Mouse (Mus musculus) megakaryocyte, adult 5-6 weeks (primary cell): ENCODE data around the gene Sytl2. TPM values are rescaled to one million over a fixed set of nuclear protein-coding genes. Genes with fewer than 3 reads are reported as not detected.

ENCODE experiments used
- ATAC-seq: 2 replicates; pipeline ENCODE4 v1.8.0; 2016; ENCODE audit warnings: mild to moderate bottlenecking, inconsistent platforms; ENCODE audit not compliant: poor library complexity, severe bottlenecking
- total RNA-seq, 2 experiments: library from RNA; stranded (forward) in 1 of 2; stranded (reverse) in 1 of 2; fragments of 153-499, 151-499 nt in 1 of 2; fragments of 221-1000, 200-1000 nt in 1 of 2; gene quantifications; 2 replicates each; pipeline versions ENCODE4 v1.2.3 to v1.2.4; 2015 to 2017

Gene Sytl2
- 1.4 and 1.9 TPM in 2 replicates for total RNA-seq (2015)
- total RNA-seq (2017): 1.7 and 2.3 TPM in 2 replicates

DNA sequence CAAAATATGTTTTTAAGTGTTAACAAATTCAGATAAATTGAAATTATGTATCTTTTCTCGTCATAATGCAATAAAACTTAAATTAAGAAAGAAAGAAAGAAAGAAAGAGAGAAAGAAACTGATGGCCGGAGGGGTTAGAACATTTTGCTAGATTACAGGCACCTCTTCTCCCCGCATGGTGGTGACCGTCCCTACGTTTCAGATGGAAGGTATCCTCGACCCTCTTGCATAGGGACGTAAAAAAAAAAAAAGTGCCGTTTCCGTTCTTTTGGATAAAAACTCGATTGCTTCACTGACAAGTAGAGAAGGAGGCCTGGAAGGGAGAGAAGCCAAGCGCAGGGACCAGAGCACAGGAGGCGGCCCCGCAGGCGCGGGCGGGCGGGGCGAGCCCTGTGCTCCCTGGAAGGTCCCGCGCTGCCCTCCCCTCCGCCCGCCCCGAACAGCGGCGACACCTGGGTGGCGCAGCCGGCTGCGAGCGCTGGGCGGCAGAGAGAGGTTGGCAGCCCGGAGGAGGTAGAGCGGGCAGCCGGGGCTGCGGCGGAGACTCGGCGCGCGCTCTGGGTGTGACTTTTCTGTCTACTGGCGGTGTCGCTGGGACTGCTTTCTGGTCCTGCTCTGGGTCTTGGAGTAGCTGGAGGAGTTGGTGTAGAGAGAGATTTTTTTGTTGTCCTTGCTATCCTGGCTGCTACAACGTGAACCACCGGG, at the start of gene Sytl2:
Gene Sytl2 (plus strand): TSS at position 311 of the 705 bp plus-strand sequence.
- ATAC-seq: peak; percentile 76

DNA sequence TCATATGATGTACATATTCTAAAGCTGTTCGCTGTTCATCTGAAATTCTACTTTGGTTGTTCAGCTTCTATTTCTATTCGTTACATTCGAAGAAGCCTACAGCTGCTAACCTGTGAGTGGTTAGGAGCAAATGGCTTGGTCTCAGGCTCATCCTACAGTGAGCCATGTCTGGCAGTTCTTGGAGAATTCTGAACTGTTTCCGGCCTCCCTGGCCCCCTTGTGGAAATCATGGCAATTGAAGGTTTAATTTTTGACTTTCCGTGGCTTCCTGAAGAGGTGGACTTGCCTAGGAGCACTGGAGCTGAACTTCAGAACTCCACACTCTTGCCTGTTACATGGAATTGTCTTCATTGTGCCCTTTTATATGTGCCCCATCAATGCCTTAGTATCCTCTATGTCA, 49.1 kb upstream of the Sytl2 start:
- no peak for ATAC-seq

DNA sequence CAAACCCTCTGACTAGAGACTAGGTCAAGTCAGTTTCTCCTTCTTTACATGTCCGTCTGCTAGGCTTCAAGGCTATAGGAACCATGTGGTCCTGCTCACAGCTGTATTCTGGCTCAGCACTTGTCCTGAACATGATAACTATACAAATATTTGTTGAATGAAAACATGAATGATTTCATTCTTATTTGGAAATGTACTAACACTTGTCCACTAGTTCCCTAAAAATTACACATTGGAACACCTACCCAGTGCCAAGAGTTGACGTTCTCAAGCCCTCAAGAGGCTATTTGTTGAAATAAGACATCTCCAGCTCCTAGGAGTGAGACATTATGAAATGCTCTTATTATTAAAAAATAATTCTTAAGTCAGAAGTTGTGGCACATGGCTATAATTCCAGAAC, 43.4 kb upstream of the Sytl2 start:
- no peak for ATAC-seq

DNA sequence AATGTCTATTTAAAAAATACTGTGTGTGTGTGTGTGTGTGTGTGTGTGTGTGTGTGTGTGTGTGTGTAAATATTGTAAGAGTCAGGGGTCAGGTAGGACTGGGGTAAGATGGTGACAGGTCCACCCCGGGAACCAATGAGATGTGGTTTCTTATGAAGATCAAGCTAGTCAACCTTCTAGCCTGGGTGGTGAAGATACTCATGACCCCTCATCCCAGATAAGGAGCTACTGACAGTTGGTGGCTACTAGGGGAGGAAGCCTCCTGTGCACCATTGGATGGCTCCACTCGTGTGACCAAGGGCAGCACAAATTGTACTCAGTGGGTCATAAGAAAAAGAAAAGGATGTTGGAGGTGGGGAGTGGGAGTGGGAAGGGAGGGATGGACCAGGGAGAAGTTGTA, 42.2 kb upstream of the Sytl2 start:
- no peak for ATAC-seq

DNA sequence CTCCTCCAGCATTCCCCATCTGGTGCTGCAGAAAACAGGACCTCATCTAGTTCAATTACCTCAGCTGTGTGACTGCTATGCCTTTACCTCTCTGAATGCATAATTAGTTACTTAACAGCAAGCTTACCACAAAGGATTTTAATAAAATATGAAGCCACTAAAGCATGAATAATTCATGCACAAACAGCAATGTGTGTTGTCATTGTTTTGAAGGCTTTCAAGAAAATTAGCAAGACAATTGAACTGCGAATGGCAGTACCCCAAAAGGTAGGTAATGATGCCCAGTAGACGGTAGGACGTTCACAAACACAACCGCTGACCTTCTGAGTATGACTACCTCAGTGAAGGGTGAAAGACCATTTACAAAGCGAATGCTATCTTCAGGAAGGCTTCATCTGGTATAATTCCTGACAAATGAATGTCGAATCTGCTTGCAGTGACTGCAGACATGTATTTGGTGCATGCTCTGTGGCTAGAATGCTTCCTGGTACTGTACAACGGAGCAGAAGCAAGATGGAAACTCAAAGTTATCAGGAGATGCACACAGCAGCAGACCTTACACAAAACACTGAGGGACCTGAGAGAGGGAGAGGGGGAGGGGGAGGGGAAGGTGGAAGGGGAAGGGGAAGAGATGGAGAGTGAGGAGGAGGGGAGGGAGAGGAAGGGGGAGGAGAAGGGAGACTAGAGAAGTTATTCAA, 40.0 kb upstream of the Sytl2 start:
- ATAC-seq: no peak

DNA sequence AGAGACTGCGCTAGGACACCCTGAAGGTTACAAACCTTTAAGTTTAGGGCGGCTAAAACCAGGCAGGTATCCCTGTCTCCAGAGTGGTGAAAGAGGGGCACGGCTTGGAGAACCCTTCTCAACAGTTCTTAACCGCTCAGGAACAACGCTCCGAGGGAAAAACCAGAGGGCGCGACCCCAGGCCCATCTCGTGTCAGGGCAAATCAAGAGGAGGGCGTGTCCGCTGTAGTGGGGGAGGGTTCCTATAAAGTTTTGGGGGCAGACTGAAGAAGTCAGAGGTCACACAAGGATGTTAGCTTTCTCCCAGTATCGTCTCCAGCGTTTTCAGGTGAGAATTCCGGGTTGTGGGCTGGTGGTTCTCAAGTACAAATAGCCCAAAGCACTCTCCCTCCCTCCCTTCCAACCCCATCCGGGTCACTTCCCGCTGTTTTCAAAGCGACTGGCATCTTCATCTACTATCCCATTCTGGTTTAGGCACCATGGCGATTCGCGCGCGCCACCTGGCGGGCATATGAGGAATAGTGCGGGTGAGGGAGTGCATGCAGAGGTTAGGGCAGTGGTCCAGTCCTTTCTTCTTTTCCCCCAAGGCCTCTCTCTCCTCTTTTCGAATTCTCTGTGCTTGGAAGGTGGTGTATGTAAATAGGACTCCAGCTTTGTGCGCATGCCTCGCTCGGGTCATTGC, 36.6 kb upstream of the Sytl2 start, which contains the start of gene Ccdc83:
Gene Ccdc83 (minus strand): TSS at position 489 of the 682 bp plus-strand sequence.
- peak; percentile 97 for ATAC-seq

- ATAC-seq: peak; percentile 30; the same call in 1 of the 2 replicates
Observed at GRCm38 (mm10) chr7:90270141-90270540, 31.9 kb upstream of the Sytl2 start.

DNA sequence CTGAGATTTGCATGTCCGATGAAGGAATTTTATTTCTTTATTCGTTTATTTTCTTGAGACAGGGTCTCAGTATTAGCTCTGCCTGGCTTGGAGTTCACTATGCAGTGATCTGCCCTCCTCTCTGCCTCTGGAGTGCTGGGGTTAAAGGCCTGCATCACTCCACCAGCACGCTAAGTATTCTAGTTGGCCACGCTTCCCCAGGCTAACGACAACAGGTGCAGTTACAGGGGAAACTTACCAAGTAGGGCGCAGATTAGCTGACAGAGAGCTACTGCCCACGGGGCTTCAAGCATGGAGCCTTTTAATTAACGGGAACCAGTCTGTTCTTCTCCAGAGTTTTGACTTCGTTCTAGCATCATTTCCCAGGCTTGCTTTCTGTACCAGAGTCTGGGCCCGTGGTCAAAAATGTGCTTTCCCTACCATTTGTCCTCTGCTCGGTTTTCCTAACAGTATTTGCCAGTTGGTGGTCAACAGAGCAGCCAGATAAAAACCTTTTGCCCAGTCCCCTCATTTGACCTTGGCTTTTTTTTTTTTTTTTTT, 27.4 kb upstream of the Sytl2 start:
- no peak for ATAC-seq

- no peak for ATAC-seq
Observed at GRCm38 (mm10) chr7:90277246-90277645, 24.8 kb upstream of the Sytl2 start.

DNA sequence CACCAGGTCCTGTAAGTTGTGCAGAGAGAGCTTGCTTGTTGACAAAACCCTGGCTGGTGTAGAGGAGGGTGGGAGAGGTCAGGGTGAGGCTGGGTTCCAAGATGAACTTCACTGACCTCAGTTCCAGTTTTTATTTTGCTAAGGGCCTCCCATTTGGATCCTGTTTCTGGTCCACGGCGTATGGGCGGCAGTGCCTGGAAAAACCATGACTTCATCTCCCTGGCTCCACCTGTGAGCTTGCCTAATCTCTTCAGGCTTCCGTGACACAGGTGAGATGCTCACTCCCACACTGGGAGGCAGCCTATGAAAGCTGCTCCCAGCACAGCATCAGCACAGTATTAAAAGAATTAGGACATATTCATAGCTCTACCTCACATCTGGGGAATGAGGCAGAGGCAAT, 24.3 kb upstream of the Sytl2 start:
- ATAC-seq: no peak

DNA sequence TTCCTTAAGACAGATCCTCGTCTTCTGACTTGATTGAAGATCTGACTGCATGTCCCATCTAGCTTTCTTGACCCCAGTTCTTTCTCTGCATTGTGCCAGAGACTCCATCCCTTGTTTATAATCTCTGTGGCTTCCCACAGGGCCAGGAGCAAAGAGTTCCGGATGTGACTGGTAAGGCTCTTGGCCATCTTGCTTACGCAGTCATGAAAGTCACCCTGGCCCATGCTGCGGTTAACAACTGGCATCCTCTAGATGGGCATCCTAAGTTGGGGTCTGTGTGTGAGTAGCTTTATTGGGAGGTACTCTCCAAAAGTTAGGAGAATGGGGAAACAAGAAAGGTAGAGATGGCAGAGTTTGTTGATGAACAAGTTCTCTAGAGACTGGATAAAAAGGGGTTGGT, 22.9 kb upstream of the Sytl2 start:
- no peak for ATAC-seq

DNA sequence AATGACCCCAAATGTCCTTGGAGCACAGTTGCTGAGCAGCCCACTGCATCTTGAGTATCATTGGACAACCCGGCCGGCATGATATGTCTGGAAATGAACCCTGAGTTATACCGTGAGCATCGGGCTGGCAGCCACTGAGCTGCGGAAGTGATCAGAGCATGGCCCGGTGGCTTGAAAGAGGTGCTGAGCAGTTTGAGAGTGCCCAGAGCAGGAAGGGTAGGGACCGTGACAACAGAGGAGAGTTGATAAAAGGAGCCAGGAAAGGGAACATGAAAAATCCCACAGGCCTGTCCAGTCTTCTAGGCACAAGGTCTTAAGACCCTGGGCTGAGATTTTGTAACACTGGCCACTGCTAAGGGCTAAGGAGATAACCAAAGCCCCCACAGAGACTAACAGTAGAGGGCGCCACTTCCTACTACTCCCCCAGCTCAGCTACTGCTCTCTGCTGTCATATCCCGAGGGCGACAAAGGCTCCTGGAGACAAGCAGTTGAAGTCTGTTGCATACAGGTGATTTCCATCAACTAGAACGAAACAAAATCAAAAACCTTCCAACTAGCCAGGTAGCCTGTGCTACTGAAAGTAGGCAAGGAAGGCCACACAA, 21.7 kb upstream of the Sytl2 start:
- ATAC-seq: peak; percentile 52

DNA sequence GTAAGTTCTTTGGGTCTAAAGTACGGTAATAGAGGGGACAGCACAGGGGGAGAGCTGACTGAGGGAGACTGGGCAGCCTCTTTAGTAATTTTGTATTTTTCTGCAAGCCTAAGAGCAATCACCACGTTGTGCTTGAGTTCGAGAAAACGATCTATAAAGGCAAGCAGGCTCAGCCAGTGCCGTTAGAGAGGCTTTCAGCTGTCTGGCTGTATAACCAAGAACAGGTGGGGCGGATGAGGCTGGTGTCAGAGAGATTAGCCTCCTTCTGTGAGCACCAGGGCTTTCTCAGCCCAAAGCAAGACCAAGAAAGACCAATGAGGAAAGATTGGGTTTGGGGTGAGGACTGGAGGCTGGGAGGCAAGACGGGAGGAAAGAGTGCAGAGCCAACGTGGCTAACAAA, 21.2 kb upstream of the Sytl2 start:
- no peak for ATAC-seq

- peak; percentile 43; the same call in 1 of the 2 replicates for ATAC-seq
Observed at GRCm38 (mm10) chr7:90281759-90282546, 20.1 kb upstream of the Sytl2 start.

DNA sequence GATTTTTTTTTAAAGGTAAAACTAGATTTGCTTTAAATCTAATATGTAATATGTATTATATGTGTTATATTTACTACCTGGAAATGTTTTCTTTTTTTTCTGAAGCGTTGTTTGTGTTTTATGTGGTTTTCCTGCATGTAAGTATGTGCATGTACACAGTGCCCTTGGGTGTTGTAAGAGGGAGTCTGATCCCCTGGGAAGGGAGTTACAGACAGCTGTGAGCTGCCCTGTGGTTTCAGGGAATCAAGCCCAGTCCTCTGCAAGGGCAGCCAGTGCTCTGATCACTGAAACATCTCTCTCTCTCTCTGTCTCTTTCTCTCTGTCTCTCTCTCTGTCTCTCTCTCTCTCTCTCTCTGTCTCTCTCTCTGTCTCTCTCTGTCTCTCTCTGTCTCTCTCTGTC, 19.3 kb upstream of the Sytl2 start:
- ATAC-seq: no peak

DNA sequence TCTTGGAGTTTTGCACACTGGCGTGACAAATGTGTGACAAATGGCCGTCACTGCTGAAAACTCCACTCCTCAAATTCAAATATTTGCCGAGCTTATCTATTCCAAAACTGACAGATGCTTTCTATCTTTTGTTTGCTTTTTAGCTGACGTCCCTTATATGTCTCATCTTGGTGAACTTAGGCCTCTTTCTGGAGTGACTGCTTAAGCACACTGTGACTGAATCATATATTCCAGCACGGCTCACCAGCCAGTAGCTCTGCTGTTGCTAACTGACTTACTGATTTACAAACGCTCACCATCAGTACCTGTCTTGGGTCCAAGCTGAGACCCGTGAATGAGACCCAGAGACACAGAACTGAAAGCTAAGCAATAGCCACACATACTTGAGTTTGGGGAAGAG, 17.3 kb upstream of the Sytl2 start:
- no peak for ATAC-seq

DNA sequence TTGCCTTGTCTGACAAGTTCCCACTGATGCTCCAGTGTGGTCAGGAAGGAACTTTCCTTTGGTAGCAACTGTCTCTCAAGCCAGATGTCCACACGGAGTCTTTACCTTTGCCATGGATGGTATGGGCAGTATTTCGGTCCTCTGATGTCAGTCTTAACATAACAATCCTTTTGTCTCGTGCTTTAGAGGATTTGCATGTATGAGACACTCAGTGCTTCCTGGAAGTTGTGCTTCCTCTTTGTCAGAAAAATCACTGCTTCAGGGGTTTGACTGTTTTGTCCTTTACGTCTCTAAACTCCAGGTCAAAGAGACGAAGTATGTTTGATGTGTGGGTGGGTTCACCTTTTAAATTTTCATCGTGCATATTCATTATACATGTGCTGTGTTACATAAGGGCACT, 10.2 kb upstream of the Sytl2 start:
- no peak for ATAC-seq

- ATAC-seq: peak; percentile 58
Observed at GRCm38 (mm10) chr7:90302647-90303552, 848 bp downstream of the Sytl2 start.

- ATAC-seq: no peak
Observed at GRCm38 (mm10) chr7:90306079-90306478, 4.0 kb downstream of the Sytl2 start.
